Mouse (Mus musculus): Measurements from ENCODE around the gene Lhfpl3. TPM values are rescaled to one million over a fixed set of nuclear protein-coding genes. Genes with fewer than 3 reads are reported as not detected.

Gene Lhfpl3
- polyA plus RNA-seq, 1 experiment from 2014 or later: 0.13 TPM

DNA sequence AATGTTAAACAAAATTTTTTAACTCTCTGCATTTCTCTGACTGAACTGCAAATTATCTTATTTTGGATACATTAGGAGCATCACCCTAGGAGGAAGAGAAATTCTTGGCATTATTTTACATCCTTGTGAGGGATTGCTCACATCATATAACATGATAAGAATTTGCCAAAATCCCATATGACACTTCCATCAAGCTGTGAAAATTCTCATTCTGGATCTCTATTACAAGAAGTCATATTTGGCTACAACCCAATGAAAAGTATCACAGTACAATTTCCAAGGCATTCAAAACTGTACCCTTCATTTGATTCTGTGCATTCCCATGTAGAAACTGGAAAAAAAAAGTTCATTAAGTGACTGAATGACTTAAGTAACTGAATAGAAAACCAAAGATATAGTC lies 180.3 kb downstream of the Lhfpl3 start:
- no peak for DNase-seq (ENCODE audit: low spot score)

DNA sequence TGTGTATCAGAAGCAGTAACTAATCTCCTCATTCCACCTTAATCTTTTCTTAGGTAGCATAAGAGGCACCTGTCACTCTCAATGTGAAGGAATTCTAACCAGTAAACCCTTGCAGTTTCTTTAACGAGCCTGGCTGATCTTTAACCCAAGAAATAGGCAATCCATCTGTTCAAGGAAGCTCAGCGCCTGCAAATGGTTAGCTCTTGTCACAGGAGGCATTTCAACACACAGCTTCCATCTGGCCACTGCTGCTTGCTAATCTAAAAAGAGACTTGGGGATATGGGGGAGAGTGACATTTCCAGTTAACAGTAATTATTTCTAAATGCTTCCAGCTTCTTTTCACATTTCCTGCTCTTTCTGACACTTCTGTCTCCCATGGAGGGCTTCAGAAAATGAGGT lies 182.9 kb downstream of the Lhfpl3 start:
- DNase-seq (ENCODE audit: low spot score): no peak

DNA sequence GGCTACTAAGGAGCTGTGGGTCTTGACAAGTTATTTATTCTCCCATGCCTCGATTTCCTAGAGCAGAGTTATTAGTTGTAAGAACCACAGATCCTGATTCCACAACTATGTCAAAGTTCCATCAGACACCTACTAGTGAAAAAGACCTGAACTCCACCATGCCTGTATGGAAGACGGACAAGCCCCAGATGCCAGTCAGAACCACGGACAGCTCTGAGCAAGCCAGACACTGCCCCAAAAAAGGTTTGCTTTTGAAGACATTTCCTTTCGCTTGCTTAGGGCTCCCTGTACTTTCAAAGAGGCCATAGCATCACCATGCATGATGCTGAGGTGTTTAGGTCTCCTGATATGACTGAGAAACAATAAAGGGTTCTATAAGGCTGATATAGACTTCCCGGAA lies 197.4 kb downstream of the Lhfpl3 start:
- no peak for DNase-seq (ENCODE audit: low spot score)

DNA sequence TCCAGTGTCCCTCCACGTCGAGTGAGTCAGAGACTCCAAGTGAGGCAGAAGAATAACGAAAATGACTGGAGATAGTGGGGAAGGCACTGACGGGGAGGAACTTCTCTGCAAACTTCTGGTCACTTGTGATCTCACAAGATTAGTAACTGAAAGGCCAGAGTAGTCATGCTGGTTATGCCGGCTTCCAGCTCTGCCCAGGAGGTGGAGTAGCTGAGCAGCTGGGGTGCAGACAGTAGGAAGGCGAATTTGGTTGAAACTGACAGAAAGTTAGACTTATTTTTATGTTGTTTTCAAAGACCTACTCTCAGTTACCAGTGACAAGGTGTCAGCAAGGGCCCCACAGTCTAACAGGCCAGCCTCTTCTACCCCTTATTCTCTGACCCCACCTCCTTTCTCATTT lies 217.4 kb downstream of the Lhfpl3 start:
- no peak for DNase-seq (ENCODE audit: low spot score)

DNA sequence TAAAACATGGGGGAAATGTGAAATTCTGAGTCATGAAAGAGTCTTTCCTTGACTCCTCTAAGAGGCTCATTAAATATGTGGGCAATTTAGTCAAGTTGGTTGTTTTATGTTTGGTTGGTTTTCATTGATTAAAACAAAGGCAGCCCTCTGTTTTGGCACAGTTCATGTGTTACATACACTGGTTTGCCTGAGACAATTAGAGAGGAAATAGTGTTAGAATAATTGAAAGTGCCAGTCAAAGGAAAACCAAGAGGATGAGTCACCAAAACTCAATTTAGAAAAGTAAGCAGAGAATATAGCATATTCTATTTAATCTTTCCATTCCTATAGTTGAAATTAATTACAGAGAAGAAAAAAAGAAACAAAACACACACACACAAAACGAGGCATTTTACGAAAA lies 240.9 kb downstream of the Lhfpl3 start:
- DNase-seq (ENCODE audit: low spot score): no peak

DNA sequence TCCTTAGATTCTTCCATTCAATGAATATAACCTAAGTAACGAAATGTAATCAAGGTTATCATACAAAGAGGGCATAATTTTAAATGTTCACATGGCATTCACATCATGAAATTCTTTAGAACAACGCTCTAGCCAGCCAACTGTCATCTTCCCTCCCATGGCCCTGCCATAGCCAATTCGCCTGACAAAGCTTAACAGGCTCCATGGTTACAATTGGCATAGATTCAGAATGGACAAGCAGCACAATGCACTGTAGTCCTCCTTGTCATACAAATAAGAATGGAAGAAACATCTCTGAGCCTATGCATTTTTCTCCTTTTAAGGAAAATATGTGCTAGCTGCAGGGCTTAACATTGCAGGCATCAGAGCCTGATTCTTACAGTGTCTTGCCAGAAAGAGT lies 254.0 kb downstream of the Lhfpl3 start:
- DNase-seq (ENCODE audit: low spot score): no peak

DNA sequence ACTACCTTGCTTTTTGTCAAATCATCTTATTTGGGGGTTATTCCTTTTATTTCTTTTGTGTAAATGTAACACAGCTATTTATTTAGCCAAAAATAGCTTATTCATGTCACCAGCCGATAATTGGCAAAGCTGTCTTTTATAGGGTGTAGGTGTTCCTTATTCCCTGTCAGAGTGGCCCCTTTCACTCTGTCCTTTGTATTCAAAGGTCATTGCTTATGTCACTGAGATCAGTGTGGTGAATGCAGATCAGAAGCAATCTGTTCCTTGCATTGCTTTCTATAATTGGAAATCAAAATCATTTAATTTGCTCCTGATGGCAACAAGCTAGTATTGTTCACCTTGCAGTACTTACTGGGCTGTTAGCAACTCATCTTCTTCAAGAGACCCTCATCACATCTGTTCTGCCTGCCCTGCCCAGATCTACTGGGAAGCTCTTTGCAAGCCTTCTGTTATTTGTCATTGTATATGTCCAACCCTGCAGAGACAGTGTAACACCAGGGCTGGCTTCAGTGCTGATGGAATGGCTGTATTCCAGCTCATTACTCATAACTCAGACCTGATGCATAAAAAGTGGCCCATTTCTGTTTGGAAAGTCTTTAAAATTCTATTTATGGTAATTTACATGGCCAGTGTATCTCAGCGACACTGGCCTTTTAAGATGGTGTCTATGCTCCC lies 257.4 kb downstream of the Lhfpl3 start:
- DNase-seq (ENCODE audit: low spot score): no peak

DNA sequence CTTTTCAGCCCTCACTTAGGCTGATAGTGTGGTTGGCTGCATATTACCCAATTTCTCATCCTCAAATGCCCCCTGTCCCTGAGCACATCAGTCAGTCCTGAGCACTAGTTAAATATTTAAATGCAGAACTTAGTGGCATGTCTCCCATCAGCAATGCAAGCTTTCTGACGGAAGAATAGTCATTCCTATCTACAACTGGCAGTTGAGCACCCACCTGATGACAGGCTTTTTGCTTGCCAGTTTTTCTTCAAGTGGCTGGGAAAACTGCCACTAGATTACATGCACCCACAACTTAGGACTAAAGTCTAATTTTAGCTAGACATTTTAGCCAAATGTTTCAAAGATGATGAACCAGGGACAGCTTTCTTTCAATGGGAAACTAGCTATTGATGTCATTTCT lies 260.3 kb downstream of the Lhfpl3 start:
- DNase-seq (ENCODE audit: low spot score): no peak

DNA sequence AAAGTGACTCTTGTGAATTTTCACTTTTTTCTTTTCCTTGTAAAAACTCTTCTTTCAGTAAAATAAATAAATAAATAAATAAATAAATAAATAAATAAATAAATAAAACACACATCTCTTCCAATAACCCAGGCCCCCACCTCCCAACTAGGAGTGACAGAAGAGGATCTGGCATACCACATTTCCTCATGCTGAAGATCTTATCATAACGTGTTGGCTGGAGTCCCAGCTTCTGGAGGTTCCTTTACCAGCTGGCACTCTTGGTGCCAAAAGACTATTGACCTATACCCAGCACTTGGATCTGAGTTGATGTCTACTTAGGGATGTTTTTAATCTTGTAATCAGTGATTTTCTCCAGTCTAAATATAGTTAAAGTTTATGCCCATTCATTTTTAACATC lies 264.6 kb downstream of the Lhfpl3 start:
- DNase-seq (ENCODE audit: low spot score): no peak

DNA sequence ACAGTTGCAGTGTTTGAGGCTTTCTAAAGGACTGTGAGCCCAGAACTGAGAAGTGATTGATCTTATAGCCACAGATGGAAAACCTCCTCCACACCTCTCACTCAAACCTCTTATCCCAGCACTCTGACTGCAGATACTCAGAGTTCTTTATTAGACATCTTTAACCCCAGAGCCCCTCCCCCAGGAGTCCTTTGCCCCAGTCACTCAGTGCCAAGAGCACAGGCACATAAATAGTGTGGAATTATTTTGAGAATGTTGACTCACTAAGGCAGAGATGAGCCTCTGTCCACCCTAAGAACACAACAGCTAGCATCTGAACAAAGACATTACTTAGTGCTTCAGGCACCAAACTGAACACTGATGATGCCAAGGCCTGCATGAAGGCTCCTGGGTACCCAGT lies 268.1 kb downstream of the Lhfpl3 start:
- DNase-seq (ENCODE audit: low spot score): no peak

DNA sequence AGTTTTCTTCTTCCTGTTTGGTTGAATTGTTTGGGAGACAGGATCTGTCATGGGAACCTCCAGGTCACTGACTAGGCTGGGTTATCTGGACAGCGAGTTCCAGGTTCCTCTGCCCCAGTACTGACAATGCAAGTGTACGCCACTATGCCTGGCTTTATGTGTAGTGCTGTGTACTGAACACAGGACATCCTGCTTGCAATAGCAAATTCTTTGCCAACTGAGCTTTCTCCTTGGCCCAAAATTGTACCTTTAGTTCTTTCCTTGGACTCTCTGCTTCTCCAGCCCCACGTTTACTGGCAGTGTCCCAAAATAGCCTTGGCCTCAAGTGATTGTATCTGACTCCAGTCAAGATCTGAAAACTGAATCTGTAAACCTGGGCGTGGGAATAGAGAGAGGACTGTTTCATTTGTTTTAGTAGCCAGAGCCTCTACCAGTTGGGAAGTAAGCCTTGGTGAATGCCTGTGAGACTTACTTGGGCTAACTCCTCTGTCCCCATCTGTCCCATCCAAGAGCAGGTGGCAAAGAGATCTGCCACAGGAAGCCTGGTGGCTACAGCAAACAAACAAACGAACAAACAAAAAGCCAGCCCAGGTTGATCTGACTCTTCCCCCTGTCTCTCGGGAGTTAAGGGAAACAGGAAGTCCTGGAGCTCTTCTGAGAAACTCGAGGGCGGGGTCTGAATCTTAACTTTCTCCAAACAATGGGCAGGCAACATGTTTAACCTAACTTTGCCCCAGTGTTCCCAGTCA lies 269.9 kb downstream of the Lhfpl3 start:
- DNase-seq (ENCODE audit: low spot score): no peak

DNA sequence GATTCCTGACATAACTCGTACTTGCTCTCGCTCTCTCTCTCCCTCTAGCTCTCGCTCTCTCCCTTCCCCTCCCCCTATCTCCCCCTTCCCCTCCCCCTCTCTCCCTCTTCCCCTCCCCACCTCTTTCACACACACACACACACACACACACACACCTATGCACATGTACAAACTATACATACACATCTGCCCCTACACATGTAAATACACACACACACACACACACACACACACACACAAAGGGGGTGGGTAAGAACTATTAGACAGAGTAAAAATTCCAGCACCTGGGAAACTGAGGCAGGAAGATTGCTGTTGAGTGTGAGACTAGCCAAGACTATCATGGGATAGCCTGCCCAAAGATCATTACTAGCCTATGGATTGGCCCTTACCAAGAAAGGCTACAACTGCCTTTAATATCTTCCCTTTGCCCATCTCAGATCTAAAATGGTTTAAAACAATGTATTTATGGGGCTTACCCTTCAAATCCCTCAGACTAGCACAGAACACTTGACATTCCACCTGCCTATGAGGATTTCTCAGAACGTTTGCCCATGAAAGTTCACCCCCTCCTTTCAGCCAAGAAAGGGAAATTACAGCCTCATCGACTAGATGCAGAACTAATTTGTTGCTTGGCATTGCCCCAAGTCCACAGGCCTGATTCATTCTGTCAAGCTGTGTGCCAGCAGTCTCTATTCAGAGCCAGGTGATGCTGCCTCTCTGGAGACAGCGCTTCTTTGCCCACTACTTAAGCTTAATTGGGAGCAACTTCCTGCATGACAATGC lies 289.3 kb downstream of the Lhfpl3 start:
- no peak for DNase-seq (ENCODE audit: low spot score)

DNA sequence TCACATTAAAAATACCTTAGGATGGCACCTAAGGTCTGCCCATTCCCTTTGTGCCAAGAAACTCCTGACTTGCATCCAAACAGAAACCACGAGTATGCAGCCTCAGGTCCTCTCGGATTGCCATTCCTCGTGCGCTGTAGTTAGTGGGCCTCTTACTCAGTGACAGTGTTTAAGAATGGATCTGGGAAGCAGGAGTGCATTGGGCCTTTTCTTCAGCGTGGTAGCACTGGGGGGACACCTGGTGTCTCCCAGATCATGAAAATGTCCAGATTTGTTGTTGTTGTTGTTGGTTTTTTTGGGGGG lies 289.8 kb downstream of the Lhfpl3 start:
- DNase-seq (ENCODE audit: low spot score): no peak

DNA sequence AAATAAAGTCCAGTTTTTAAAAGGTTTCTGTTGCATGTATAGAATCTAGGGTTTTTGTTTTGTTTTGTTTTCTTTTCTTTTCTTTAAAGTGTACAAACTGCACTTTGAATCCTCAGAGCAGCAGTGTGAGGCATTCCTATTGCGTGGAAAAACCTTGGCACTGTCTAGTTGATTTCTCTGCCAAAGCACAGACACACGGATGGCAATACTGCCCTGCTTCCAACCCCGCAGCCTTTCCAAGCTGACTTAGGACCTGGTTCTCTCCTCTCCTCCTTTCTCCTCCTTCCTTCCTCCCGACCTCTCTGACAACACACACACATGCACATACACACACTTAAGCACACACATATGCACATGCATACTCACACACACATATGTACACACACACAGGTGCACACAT lies 294.6 kb downstream of the Lhfpl3 start:
- no peak for DNase-seq (ENCODE audit: low spot score)

DNA sequence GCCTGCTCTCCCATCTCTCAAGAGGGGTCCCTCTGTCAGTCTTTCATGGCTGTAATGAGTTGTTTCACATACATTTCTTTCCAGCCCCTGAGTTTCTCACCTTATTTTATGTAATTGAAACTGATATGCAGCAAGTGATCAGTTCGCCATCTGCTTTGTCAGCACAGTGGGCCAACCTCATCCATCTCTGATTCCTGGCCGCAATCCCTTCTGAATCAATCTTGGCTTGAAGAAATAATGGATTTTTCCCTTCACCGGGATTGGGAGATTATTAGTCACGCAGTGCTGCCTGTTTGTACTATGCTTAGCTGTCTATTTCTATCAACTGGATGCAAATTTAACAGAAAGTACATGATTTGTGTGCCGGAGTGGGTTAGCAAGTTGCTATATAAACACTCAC lies 297.0 kb downstream of the Lhfpl3 start:
- no peak for DNase-seq (ENCODE audit: low spot score)

DNA sequence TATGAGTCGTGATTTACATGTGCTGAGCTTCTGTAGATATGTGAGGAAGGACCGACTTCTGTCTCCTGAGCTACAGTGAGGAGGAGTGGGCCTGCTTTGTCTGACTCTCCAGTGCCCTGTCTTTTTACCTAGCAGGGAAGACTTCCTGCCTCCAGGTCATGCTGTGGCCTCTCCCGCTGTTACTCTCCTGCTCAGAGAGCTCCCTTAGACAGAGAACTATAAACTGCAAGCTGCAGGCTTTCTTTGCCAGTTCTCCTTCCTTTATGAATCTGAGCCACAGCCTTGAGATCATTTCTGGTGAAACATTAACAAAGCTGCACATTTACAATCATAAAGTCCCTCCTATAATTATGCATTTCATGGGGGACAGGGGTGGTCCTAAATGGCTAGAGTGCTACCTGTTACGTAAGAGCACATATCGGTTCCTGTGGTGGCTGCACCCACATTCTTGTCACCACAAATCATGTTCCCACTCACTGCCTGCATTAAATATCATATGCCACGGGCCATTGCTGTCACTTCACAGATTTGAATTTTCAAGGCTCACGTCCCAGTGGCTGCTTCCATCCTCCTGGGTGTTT lies 303.3 kb downstream of the Lhfpl3 start:
- DNase-seq (ENCODE audit: low spot score): no peak

DNA sequence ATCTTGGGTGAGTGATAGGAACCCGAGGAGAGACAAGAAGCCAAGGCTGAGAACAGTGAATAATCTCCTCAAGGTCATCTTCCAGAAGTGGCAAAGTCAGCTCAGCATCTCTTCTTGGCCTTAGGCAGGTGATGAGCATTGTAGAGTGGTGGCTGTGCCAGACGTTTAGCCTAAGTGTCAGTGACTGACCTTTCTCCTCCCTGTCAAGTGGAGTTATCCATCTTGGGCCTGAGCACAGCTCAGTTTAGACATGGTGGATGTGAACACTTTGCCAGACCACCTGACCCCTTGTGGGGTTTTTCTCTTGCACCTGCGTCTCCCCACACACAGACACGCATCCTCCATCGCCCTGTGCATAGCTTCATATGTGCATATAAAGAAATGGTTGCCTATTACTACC lies 305.6 kb downstream of the Lhfpl3 start:
- no peak for DNase-seq (ENCODE audit: low spot score)

DNA sequence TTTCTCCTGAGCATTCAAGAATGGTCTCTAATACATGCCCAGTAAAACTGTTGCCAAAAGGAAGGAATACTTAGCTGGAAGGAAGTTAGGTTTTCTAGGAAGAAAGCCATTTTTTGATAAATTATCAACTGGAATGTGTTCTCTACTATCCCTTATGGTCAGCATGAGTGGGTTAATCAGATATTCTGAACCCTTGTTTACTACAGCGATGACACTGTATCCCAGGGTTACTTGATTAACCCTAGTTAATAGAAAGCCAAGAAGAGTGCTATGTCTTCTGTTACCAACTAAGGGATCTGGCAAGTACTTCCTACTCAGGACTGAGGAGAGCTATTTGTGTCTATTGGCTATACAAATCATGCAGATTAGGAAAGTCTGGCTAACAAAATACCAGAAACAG lies 349.0 kb downstream of the Lhfpl3 start:
- DNase-seq (ENCODE audit: low spot score): no peak

DNA sequence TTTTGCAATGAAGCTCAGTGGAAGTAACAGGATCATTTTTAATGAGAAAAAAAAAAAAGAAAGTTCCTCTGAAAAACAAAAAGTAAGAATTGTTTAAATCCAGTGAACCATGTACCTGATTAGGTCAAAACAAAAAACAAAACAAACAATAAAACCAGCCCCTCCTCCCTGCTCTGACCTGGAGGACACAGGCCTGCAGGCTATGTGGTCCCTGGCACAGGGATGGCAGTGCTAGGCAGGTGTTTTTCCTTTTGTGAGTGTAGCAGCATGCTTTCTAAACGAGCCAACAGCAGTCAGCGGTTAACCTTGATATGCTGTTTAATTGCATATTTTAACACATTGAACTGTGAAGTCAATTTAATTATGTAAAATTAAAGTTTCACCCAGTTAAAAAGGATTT lies 360.7 kb downstream of the Lhfpl3 start:
- no peak for DNase-seq (ENCODE audit: low spot score)

DNA sequence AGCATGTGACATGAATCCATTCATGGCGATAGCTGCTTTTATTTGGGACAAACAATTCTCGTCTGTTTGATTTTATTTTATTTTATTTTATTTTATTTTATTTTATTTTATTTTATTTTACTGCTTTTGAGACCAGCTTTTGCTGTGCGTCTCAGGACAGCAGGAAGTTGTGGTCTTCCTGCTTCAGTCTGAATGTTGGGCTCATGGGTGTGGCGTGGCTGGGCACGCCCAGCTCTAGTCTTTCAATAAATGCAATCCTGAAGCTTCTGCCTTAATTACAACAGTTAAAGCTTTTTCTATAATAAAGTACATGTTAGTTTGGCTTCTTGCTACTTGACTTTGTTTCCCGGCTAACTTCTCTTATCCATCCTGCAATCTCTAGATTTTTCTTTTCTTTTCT lies 365.4 kb downstream of the Lhfpl3 start:
- DNase-seq (ENCODE audit: low spot score): no peak

DNA sequence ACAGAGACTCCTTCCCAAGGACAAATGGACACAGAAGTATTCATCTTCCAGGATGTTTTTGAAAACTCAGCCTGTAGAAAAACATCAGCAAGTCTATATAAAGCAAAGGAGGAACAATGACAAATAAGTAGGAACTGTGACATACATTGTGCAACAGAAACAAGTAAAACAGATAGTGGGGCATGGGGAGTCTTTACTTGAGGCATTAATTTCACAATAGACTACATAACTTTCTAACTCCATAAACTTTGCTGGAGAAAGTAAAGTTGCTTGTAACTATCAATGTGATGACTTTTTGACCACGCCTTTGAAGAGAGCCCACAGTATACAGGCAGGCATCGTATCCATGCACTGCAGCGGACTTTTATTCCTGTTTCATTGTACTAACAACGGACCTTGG lies 368.4 kb downstream of the Lhfpl3 start:
- DNase-seq (ENCODE audit: low spot score): no peak

DNA sequence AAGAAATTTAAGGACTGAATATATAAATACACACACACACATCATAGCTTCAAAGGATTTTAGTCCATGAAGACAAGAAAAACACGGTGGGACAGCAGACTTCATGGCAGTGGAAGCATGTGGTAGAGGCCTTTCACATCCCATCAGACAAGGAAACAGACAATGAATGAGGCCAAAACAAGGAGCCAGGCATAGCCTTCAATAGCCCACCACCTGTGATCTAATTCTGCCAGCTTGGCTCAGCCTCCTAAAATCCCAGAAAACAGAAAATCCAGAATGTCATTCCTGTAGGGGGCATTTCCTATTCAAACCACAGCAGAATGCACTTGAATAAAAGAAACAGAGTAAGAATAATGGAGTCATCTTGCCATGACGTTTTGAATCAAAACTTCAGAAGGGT lies 381.0 kb downstream of the Lhfpl3 start:
- no peak for DNase-seq (ENCODE audit: low spot score)
